Mouse (Mus musculus) bone marrow macrophage, adult 2 months (primary cell): Measurements from ENCODE around the gene Tmem205. TPM values are rescaled to one million over a fixed set of nuclear protein-coding genes. Genes with fewer than 3 reads are reported as not detected.

ENCODE experiments used
- H3K27ac ChIP-seq: 2 replicates; pipeline ENCODE4 v1.5.1; 2012; ENCODE audit warnings: low read depth, low read length; ENCODE audit not compliant: insufficient read depth
- H3K4me1 ChIP-seq: 2 replicates; pipeline ENCODE4 v1.6.1; 2012; ENCODE audit warnings: low read length; ENCODE audit not compliant: control insufficient read depth, insufficient read depth
- H3K4me3 ChIP-seq: 2 replicates; pipeline ENCODE4 v1.5.1; 2012; ENCODE audit warnings: mild to moderate bottlenecking, low read length, moderate library complexity; ENCODE audit not compliant: insufficient read depth
- CTCF ChIP-seq: IDR thresholded peaks from 2 replicates; pipeline ENCODE4 v1.5.1; 2012; ENCODE audit warnings: low read depth, mild to moderate bottlenecking, low read length, moderate library complexity
- POLR2A ChIP-seq: IDR thresholded peaks from 2 replicates; pipeline ENCODE4 v1.6.1; 2012; ENCODE audit warnings: mild to moderate bottlenecking, low read depth, low read length, borderline replicate concordance
- polyA plus RNA-seq: library from polyadenylated mRNA; stranded (reverse); fragments of >200 nt; gene quantifications from 2 replicates; pipeline ENCODE4 v1.2.4, GENCODE M21; 2012; ENCODE audit not compliant: missing spikeins, insufficient read depth, insufficient read length

Gene Tmem205
- polyA plus RNA-seq, 1 experiment = 57.2 TPM

DNA sequence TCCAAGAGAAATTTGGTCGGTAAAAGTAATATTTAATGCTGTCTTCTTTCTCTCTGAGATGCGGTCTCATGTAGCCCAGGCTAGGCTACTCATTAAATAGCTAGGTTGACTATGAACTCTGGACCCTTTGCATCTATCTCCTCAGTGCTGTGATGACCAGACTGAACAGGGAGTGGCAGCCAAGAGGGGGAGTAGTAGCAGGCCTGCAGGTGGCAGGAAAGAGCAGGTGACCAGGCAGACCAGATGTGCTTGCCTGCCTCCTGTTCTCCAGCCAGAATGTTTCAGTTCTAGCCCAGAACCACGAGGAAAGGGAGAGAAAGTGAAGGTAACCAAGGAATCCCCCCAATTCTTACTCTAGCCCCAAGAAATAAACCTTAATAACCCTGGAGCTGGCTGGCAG lies 38.1 kb downstream of the Tmem205 start:
- no peak overlapping the region for H3K4me3 ChIP-seq

DNA sequence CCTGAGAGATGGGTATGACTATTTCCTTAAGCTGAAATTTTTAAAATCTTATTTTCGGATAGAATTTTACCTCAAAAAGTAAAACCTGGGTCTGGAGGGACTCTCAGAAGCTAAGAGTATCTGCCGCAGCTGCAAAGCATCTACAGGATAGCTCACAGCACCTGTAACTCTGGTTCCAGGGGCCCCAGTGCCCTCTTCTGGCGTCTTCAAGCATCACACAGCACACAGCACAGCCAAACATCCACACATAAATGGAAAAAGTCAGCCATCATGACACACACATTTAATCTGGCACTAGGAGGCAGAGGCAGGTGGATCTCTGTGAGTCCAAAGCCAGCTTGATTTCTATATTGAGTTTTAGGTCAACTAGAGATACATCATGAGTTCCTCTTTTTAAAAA lies 50.8 kb downstream of the Tmem205 start:
- TF ChIP-seq CTCF (no peak), POLR2A (no peak)
- Histone ChIP-seq H3K4me3 (no peak overlapping the region), H3K4me1 (no peaks in the 10 kb centered on the region), H3K27ac (no peak overlapping the region)

More for the DNA sequence above, 38.1 kb downstream of the Tmem205 start:
- Histone ChIP-seq H3K27ac (no peak overlapping the region), H3K4me1 (no peaks in the 10 kb centered on the region)
- no peak for TF ChIP-seq CTCF
- TF ChIP-seq POLR2A = no peak

DNA sequence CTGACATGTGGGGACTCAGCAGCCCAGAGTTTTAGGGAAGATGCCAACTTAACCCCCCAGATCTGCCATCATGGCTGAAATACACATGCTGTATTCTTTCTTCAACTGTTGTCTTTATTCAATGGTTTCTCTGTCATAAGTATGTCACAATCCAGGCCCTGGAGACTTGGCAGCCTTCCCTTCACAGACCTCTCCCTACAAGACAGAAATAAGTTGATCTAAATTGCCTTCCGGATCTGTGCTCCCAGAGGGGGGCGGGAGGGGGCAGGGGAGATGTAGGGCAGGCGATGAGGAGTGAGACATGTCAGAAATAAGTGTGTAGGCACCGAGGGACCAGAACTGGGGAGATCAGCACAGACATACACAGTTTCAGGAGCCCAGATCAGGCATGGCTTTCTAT lies 55.2 kb downstream of the Tmem205 start:
- Histone ChIP-seq H3K4me3 (no peak overlapping the region), H3K4me1 (no peaks in the 10 kb centered on the region), H3K27ac (no peak overlapping the region)
- TF ChIP-seq POLR2A (no peak), CTCF (no peak)

Other genes starting within 250 kb of the Tmem205 start
- gene Ldlr, start 204.1 kb downstream of the Tmem205 start, polyA plus RNA-seq = 30.4 and 36.5 TPM in 2 replicates
- 16.6 and 23.2 TPM in 2 replicates for gene Spc24, start 167.3 kb downstream of the Tmem205 start, polyA plus RNA-seq
- gene Kank2, start 128.8 kb downstream of the Tmem205 start, polyA plus RNA-seq = 12.2 and 12.3 TPM in 2 replicates
- not detected in 2 replicates for gene Angptl8, start 92.0 kb downstream of the Tmem205 start, polyA plus RNA-seq
- 8.7 and 16.2 TPM in 2 replicates for gene Dock6, start 74.9 kb downstream of the Tmem205 start, polyA plus RNA-seq
- 26.9 and 32.4 TPM in 2 replicates for gene Rab3d, start 9.4 kb downstream of the Tmem205 start, polyA plus RNA-seq
- 4.3 and 5.1 TPM in 2 replicates for gene Ccdc159, start 85 bp downstream of the Tmem205 start, polyA plus RNA-seq
- gene Plppr2, start 9.5 kb upstream of the Tmem205 start, polyA plus RNA-seq = 5.8 and 6.0 TPM in 2 replicates
- gene Swsap1, start 28.2 kb upstream of the Tmem205 start, polyA plus RNA-seq = 4.2 and 5.7 TPM in 2 replicates
- gene Epor, start 36.0 kb upstream of the Tmem205 start, polyA plus RNA-seq = 1.1 and 1.4 TPM in 2 replicates
- gene Rgl3, start 61.9 kb upstream of the Tmem205 start, polyA plus RNA-seq = 5.2 and 9.5 TPM in 2 replicates
- 1.5 TPM in 1 of 2 replicates, not detected in the other for gene Ccdc151, start 75.1 kb upstream of the Tmem205 start, polyA plus RNA-seq
- 64.1 and 65.9 TPM in 2 replicates for gene Prkcsh, start 75.2 kb upstream of the Tmem205 start, polyA plus RNA-seq
- gene Elavl3, start 124.5 kb upstream of the Tmem205 start, polyA plus RNA-seq = 0.19 TPM in 1 of 2 replicates, not detected in the other
- gene Gm49318, start 143.7 kb upstream of the Tmem205 start, polyA plus RNA-seq = not detected in 2 replicates
- gene Zfp653, start 143.8 kb upstream of the Tmem205 start, polyA plus RNA-seq = 9.5 and 10.3 TPM in 2 replicates
- gene Ecsit, start 157.9 kb upstream of the Tmem205 start, polyA plus RNA-seq = 5.7 and 7.0 TPM in 2 replicates
- gene Cnn1, start 171.7 kb upstream of the Tmem205 start, polyA plus RNA-seq = 1.6 and 1.9 TPM in 2 replicates
- 56.4 and 62.3 TPM in 2 replicates for gene Elof1, start 189.6 kb upstream of the Tmem205 start, polyA plus RNA-seq
- 9.9 and 12.3 TPM in 2 replicates for gene Acp5, start 208.2 kb upstream of the Tmem205 start, polyA plus RNA-seq
- gene Pigyl, start 229.3 kb upstream of the Tmem205 start, polyA plus RNA-seq = 19.5 and 22.5 TPM in 2 replicates